Mouse (Mus musculus) kidney, postnatal 14 days (tissue): Measurements from ENCODE around the gene Btbd7.

ENCODE experiments used
- DNase-seq: peaks from one replicate; pipeline ENCODE4 v3.0.0; 2022; ENCODE audit warnings: mixed read lengths

Btbd7 gene

DNA sequence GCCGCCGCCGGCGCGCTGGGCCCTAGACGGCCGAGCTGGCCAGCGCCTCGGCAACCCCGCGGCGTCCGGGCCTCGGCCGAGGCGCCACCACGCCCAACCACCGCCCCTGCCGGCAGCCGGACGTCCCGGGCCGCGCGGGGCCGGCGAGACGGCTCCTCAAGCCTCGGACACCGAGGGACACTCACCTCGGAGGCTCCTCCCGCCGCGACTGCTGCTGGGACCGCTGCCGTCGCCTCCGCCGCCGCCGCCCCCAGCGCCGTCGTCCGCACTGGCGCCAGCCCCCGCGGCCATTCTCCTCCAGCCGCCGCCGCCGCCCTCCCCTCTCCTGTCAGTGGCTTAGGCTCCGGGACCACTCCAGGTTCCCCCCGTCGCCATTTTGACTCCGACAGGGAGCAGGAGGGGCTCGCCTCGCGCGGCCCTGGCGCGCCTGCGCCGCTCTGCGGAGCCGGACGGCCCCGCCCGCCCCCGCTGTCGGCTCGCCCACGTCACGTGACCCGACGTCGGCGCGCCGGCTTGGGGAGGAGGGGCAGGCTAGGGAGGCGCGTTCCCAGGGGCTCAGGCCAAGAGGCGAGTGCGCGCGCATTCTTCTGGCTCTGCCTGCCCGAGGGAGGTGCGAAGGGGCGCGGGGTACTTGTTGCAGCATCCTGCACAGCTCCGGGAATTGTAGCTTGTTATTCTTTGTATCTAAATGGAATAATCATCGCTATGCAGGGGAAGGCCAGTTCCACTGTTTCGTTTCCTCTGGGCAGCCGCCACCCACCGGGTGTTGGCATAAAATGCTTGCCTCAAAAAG lies at the start of gene Btbd7:
TSS of gene Btbd7 (minus strand) at position 441 of the 793 bp plus-strand sequence.
- DNase-seq, result peak; percentile 99

DNA sequence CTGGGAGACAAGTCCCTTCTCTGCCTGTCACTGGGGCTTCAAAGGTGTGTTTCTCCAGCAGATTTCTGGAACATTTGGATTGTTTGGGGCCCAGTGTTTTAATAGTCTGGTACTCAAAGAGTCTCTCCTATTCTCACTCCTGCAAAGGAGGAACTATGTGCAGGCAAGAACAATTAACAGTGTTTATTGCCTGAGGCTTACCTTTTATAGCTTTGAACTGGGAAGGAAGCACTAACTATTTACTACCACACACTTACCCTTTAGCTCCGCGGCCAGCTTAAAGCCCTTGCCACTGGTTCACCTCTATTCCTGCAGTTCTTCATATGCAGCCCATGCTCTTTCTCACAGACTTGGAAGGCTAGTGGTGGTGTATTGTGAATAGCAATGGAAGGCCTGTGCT lies 37.8 kb upstream of the Btbd7 start:
- no peak for DNase-seq

DNA sequence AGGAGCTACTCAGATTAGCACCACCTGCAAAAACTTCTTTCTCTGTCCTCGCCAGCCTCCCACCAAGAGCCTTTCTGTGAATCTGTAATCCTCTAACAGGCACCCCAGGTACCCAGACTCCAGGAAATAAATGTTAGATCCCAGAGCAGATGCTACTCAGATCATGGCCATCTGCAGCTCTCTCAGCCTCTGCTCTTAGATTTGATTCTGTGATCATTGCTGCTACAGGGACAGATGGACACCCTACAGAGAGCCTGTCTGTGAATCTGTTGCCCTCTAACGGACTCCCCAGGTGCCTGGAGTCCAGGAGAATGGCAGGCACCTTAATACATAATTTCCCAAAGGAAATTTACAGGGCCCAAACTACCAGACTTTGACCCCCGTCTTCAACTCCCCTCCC lies 29.9 kb upstream of the Btbd7 start:
- DNase-seq, result no peak

DNA sequence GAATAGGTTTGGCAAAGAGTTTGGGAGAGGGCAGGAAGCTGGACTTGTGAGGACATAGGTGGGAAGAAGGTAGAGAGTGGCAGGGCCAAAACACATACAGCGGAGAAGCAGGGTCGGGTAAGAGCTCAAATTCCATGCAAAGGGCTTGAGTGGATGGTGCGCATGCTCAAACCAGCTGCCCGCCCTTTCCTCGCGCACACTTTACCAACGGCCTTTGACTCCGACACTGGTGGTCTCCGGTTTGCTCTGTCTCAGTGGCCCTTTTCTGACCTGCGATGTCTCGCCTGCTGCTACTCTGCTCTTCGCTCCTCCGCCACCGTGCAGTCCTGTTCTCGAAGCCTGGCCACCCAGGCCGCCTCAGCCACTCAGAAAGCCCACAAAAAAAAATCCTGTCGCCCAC lies 20.8 kb upstream of the Btbd7 start, which contains the start of gene Cox8c:
TSS of gene Cox8c (plus strand) at position 226 of the 400 bp plus-strand sequence.
- no peak for DNase-seq

DNA sequence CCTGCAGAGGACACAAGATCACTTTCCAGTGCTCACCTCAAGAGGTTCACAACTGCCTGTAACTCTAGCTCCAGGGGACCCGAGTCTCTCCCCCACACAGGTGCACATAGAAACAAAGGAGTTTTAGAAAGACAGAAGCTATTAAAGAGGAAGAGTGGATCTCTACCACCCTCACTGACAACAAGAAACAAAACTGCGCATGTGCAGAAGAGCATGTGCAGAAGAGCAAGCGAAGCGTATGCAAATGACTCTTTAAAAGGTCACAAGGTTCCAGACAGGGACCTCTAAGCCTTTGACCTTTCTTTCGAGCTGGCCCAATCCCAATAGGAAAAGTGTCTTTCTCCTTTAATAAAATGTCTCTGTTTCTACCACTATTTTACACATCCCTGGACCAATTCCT lies 10.3 kb upstream of the Btbd7 start:
- no peak for DNase-seq

DNA sequence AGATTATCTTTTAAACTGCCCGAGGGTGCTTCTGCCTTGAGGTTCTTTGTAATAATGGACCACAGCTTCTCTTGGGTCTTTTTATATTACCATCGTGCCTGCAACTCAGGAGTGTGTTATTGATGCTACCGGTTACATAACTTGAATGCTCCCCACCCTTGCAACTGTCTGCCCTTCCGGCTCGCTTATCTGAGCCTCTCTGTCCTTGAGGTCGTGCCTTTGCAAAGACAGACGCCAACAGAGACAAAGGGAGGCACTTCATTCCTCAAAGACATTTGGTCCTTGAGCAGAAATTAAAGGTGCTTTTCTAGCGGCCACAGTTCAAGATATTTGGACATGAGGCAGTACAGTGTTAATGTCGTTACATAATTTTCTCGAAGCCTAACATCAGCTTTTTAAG lies 9.1 kb upstream of the Btbd7 start:
- no peak for DNase-seq

DNA sequence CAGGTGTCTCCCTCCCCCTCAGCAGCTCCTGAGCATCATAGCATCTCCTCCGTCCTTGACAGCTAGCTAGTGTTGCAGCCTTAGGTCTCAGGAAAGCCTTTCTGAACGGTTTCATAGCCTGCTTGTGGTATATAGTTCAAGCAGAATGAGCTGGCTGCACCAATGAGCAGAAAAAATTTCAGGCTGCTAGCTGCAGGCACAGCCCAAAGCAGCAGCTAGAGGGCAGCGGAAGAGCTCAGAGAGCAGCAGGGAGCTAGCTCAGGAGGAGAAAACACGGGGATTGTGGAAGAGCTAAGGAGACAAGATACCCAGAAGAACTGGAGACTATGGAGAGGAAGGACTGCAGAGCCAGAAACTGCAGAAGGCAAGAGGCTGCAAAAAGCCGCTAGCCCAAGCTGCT lies 7.5 kb upstream of the Btbd7 start:
- peak; percentile 30 for DNase-seq

DNA sequence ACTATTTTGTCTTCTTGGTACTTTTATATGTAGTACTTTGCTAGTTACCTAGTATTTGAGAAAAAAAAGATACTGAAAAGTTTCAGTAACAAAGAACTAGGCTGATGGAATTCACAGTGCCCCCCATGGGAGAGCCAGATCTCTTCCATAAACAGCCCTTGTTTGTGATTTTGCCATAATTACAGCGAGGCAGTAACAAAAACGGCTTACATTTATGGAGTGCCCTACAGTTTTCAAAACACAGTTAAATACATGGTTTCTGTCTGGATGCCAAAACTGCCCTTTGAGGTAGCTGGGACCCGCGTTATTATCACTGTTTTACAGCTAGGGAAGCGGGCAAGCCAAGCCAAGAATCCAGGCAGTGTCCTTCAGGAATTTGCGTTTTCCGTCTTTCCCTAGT lies 630 bp upstream of the Btbd7 start:
- DNase-seq, result peak; percentile 29

DNA sequence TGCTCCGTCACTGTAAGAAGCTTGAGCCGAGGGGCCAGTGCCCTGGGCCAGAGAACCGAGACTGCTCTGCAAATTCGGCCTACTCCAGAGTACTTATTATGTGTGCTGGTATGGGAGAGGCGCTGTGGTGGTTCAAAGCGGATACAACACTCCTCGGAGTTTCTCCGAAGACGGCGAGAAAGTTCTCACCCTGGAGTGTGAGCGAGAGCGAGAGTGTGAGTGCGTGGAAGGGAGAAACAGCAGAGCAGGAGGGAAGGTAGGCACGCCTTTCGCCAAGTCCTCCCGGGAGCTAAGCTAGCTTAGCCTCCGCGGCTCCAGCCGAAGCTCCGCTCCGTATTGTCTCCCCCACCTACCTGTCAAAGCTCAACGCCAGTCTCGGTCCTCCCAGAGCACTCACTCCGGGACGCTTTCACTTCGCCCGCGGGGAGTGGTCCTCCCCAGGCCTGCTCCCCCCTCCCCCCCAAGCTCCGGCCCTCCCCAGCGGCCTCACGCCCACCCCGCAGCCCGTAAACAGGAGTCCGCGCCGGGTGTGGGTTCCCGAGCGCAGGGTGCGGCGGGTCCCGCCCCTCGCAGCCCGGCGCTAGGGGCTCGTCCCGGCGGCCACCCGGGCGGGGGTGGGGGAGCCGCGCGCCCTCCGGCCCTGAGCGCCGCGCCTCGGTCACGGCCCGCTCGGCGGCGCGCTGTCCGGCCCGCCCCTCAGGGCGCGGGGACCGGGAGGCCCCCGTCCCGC lies 805 bp downstream of the Btbd7 start:
- peak; percentile 59 for DNase-seq

DNA sequence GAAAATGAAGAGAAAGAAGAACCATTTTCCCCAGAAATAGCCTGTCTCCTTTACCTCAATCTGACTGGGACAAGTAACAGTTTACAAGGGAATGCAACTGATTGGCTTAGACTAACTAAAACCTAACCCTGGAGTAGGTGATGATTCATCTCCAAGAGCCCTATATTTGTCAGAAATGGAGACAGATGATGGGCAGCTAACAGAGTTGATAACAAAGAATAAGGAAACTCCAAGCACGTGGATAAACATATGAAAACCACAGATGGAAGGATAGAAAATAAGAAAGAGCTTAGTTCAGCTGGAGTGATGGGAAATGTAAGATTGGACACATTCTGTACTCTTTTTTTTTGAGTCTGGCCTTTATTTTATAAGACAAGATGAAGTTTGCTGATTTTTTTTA lies 7.7 kb downstream of the Btbd7 start:
- DNase-seq, result no peak

DNA sequence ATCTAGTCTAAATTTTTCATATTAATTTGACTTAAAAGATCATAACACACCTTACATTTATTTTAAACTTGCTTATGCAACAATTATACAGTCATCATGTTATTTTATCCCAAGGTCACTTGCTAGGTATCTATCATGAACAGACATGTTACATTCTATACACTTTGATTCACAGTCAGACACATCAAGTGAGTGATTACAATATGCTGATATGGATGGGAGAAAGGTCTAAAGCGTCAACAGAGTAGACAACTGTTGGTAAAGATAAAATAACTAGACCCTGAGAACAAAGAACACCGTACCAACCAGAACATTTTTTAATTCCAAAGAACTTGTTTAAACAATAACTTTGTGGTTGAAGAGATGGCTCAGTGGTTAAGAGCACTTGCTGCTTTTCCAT lies 8.5 kb downstream of the Btbd7 start:
- no peak for DNase-seq

DNA sequence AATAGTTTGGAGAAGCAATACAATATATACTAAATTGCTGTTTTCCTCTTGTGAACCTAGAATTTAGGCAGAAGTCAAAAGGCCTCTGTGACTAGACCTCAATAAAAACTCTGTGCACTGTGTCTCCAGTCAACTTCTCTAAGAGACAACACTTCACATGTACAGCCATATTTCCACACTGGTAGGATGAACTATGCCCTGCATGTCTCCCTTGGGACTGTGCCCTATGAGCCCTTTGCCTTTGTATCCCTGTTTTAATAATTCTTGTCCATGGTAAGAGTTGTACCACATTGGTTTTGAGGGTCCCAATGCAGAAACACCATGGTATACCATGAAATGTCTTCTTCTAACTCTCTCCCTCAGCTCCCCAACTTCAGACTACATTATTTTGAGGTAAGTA lies 17.5 kb downstream of the Btbd7 start:
- DNase-seq, result no peak

DNA sequence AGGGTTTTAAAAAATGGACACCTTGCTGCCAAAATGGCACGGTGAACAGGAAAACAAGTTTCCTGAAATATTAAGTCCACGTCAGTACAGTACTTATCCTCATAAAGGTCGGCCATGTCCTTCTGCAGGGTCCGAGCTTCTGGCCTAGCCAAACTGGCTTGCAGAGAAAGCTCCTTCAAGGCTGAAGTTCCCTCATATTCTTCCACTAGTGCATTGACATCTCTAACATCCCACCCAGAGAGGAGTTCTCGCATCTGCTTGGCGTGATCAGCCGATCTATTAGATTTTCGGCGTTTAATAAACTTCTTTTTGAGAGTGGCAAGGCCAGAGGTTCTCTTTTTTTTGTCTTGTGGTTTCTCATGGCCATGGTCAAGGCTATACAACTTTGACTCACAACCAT lies 40.0 kb downstream of the Btbd7 start:
- DNase-seq, result no peak

DNA sequence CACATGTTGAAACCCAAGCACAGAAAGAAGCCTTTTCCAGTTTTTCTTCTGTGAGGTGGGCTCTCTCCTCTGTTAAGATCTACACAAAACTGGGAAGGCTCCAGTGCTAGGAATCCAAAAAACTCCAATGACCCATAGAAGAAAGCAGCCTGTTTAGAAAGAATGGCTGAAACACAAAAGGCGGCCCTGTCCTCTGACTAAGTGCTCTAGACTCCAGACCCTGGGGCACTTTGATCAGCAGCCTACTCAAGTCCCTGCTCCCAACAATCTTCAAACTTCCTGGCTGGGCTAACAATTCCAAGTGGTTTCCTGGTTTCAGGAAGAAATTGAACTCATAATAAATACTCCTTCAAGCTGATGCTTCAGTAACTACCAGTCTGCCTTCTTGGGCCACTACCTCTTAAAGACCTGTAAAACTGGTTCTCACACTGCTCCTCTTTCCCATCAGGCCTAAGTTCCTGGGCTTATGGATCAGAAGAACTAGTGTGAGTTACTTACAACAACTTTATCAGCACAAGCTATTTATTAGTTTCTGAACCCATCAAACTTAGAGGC lies 45.4 kb downstream of the Btbd7 start:
- DNase-seq, result no peak

DNA sequence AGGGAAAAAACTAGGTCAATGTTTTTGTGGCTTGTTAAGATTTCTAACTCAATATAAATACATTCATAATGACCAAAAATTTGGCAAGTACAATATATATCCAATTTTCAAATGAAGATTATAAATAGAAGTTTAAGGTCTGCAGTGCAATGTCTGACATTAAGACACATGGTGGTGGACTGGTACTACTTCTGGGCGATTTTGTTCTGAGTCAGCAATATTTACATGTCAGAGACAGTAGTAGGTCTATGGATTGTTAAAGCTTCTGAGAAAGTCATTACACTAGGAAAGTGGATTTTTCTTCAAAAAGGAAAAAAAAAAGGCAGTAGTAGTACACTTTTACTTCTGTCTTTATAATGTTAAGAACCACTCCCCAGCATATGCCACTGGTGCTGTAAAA lies 46.4 kb downstream of the Btbd7 start:
- no peak for DNase-seq

DNA sequence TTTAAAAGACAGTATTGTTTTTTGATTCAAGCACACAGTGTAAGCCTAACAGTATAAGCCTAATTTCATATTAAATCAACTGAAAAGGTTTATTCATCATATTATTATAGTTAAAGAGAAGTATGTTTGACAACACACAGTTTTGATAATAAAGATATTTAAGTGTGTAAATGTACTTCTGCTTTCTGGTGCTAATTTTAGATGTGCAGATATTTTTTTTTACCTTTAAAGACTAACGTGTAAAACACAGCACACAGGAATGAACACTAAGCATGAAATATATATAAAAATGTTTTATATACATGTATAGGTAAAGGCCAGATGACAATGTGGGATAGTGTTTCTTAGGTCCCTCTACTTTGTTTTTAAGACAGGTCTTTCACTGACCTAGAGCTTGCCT lies 51.2 kb downstream of the Btbd7 start:
- DNase-seq, result no peak

DNA sequence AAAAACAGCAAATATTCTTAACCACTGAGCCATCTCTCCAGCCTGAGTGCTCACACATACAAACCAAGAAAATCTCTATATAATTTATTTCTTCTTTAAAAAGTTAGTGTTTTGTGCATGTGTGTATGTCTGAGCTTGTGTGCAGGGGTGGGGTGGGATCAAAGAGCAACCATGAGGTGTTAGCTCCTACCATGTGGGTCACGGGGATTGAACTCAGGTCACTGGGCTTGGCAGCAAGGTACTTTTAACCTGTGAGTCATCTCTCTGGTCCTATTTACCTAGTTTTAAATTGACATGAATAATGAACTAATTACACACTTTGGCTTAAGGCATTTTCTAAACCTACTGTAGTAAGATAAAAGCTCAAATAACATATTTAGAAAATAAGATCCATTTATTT lies 51.9 kb downstream of the Btbd7 start:
- DNase-seq, result no peak

DNA sequence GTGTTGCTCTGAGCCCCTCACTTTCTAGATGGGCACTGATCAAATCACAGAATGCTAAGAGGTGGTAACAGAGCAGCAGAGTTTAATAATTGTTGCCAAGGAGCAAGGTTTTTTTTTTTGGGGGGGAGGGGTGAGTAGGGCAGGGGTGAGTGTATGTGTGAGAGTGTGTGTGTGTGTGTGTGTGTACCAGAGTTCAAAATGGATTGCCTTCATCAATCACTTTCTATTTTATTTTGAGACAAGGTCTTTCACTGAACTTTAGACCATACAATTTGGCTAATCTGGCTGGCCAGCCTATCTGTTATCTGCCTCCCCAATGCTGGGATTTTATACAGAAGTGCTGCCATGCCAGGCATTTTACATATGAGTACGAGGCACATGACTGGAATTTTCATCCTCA lies 63.4 kb downstream of the Btbd7 start:
- no peak for DNase-seq

DNA sequence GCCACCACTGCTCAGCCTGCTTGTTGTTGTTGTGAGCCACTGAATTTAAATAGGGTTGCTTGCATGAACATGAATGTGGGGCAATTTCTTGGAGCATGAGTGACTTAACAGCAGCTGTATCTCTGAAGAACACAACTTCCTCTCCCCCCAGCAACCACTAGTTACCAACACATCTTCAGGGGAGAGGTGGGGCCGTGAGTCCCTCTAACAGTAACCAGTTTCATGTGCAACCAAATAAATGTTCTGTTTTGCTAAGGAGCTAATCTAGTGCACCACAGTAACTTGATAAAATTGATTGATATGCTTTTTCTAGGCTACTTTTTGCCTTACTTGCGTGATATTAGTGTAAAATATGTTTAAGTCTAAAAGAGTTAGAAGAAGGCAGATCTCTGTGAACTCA lies 78.7 kb downstream of the Btbd7 start:
- no peak for DNase-seq

DNA sequence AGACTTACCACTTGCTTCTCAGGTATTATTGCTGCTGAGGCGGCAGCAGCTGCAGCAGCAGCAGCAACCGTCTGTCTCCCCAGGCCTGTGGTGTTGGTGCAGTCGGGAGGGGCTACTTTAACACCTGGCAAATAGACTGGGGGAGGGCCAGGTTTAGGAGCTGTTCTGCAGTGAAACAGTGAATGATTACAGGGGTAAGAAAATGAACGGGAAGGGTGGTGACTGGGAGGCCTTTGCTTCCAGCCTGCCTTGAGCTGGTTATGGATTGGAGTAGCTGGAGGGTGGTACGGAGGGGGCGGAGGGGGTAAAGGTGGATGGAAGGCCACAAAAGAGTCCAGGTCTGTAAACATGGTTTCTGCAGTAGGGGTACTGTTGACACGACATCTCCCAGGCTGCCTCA lies 90.3 kb downstream of the Btbd7 start:
- DNase-seq, result no peak

DNA sequence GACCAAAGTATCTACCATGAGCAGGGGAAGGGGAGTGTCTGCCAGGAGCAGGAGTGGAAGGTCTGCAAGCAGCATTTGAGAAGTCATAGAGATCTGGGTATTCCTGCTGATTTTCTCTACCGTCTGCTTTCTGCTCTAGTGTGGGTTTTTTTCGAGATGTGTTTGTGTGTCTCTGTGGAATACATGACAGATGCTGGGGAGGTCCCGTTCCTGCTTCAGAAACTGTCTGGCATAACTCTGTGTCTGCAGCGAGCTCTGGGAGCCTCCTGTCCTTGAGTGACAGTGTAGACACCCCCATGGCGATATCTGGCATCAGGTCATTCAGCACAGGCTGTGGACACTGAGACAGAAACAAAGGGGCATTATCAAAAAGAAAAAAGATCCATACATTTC lies 92.7 kb downstream of the Btbd7 start:
- DNase-seq, result no peak

DNA sequence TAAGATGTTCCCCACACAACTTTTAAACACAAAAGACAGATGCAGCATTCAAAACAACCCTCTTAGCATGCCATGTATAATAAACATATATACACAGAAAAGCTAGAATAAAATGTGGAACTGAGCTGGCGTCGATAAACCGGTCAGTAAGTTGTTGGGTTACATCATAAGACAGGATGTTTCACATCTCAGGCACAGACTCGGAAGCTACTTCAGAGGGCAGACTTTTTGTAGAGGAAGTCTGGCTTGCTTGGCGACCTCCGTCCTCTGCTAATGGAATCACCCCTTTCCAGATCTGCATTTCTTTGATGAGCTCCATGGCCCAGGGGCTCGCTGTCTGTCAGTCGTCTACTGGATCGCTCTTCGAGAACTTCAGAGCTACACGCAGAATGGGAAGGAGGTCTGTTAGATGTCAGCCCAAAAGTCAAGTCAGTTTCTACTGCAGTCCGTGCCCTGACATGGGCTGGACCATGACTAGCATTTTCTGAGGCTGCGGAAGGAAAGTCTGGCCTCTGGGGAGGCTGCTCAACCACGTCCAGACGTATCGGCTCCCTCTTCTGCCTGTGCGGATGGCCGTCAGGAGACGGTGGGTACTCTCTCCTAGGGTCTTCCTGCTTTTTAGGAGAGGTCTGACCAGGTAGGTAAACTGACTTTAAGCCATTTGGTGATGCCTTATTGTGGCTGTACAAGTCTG lies 93.2 kb downstream of the Btbd7 start:
- DNase-seq, result no peak

DNA sequence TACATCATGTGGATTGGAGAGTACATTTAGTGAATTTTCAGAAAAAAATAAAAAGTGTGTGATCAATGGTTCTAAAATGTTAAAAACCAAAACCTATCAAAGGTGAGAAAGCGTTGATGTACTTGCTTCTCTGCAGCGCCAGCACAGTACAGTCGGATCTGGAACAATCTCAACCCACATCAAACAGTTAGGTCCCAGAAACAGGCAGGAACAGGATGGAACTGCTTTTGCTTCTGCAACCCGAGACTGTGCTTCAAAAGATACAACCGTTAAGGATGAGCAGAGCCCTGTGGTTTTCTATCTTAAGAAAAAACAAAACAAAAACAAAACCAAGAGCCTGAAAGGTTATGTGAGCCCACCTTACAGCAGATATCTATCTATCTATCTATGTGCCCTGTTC lies 95.4 kb downstream of the Btbd7 start:
- no peak for DNase-seq

DNA sequence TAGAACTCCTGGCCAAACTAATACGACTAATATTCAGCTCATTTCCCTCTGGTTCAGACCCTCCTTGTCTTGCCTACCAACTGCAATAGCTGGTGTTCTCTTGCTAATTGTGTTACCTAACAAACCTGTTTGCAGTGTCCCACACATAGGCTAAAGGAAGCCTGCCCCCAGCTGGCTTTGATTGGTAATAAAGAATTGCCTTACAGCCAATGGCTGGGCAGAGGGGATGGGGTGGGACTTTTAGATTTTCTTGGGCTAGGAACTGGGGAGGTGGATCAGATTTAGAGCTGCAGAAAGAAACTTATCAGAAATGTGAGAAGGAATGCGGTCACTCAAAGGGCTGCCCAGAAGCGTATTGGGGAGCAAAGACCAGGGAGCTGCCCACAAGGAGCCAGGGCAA lies 98.8 kb downstream of the Btbd7 start:
- DNase-seq, result peak; percentile 23
